ENCODE assay signal across 20 mouse cellular contexts in genomic region chr6:83147280-83147679, GRCm38 (mm10). TPM values are rescaled to one million over a fixed set of nuclear protein-coding genes. Genes with fewer than 3 reads are reported as not detected.
A peak's percentile ranks its signal among the peaks of the same experiment; 100 is the strongest.
DNase-seq lines count a peak whose midpoint lies in the region; ATAC-seq and TF ChIP-seq lines count a peak whose summit lies in the region.
"Had no signal": no experiment of that assay in that cellular context is flagged by ENCODE, and none has a peak within 500 bp of the region (broad histone marks: within the 10 kb centered on the region; RNA-seq: fewer than 3 reads in every experiment).

No protein-coding gene starts in this region.

- TF ChIP-seq POLR2A in kidney, adult 2 months (IDR thresholded peaks at IDR 0.05; ENCODE audit: low read depth, low read length) = no peak

- 0 out of 2 replicates have a peak overlapping the region, but pooled peaks have one; percentile 4 for H3K4me2 ChIP-seq in kidney, embryonic 15.5 days
- H3K4me2 ChIP-seq: embryonic facial prominence, embryonic 15.5 days; forebrain, embryonic 13.5 days; heart, embryonic 11.5 days; liver, embryonic 12.5 days; lung, embryonic 15.5 days; midbrain, embryonic 15.5 days had no signal

- ATAC-seq in kidney, embryonic 15.5 days (replicated peaks; ENCODE audit: low FRiP score) = no peak
- ATAC-seq: forebrain, embryonic 13.5 days; inflammation-experienced regulatory T-cells, adult 6 months; liver, embryonic 12.5 days; midbrain, embryonic 15.5 days had no signal

- peak; percentile 66 for DNase-seq in adrenal gland, adult 2 months
- DNase-seq in adrenal gland, adult 18-20 months (ENCODE audit: low spot score in 2 of 2) = no peak
- no peak for DNase-seq in kidney, adult 2 months
- no peak for DNase-seq in embryonic facial prominence, embryonic 10.5 days (ENCODE audit: low spot score)
- DNase-seq in urinary bladder, postnatal 14 days (ENCODE audit: low spot score) = no peak
- DNase-seq in lung, postnatal 10 days = no peak
- DNase-seq: cerebellum, postnatal 10 days; right cerebral cortex, adult 18-20 months; thymus, adult 18-20 months had no signal

- peaks cover 22% of the 10 kb centered on the region for H3K4me1 ChIP-seq in kidney, embryonic 15.5 days
- no peaks in the 10 kb centered on the region for H3K4me1 ChIP-seq in kidney, adult 2 months (ENCODE audit: control insufficient read depth, insufficient read depth, low read length)
- peaks cover 69% of the 10 kb centered on the region for H3K4me1 ChIP-seq in E14TG2a.4 (replicated peaks; ENCODE audit: low read depth, low read length)
- H3K4me1 ChIP-seq in embryonic facial prominence, embryonic 10.5 days = peaks cover 45% of the 10 kb centered on the region

- no peak overlapping the region for H3K9ac ChIP-seq in kidney, embryonic 15.5 days
- H3K9ac ChIP-seq: embryonic facial prominence, embryonic 15.5 days; forebrain, embryonic 13.5 days; liver, embryonic 12.5 days; lung, embryonic 15.5 days; midbrain, embryonic 15.5 days had no signal

- H3K9me3 ChIP-seq in kidney, embryonic 15.5 days (replicated peaks) = no peaks in the 10 kb centered on the region
- H3K9me3 ChIP-seq in E14TG2a.4 (ENCODE audit: low read length) = no peaks in the 10 kb centered on the region
- H3K9me3 ChIP-seq in embryonic facial prominence, embryonic 10.5 days = no peaks in the 10 kb centered on the region
- H3K9me3 ChIP-seq: embryonic facial prominence, embryonic 15.5 days; forebrain, embryonic 13.5 days; liver, embryonic 12.5 days; lung, embryonic 15.5 days; midbrain, embryonic 15.5 days had no signal

- no peak overlapping the region for H3K4me3 ChIP-seq in kidney, embryonic 15.5 days (replicated peaks)
- no peak overlapping the region for H3K4me3 ChIP-seq in kidney, adult 2 months (ENCODE audit: insufficient read depth, low read depth, low read length)
- 0 out of 2 replicates have a peak overlapping the region, but pooled peaks have one; percentile 1 for H3K4me3 ChIP-seq in E14TG2a.4 (replicated peaks; ENCODE audit: low read length)
- H3K4me3 ChIP-seq in embryonic facial prominence, embryonic 10.5 days = no peak overlapping the region
- H3K4me3 ChIP-seq: embryonic facial prominence, embryonic 15.5 days; forebrain, embryonic 13.5 days; liver, embryonic 12.5 days; lung, embryonic 15.5 days; midbrain, embryonic 15.5 days had no signal

- peak overlapping the region; percentile 27; the same call in 1 of the 2 replicates for H3K27ac ChIP-seq in kidney, embryonic 15.5 days
- H3K27ac ChIP-seq in kidney, adult 2 months (ENCODE audit: insufficient read depth, low read depth, low read length) = no peak overlapping the region
- H3K27ac ChIP-seq in embryonic facial prominence, embryonic 10.5 days (replicated peaks) = 0 out of 2 replicates have a peak overlapping the region, but pooled peaks have one; percentile 4
- H3K27ac ChIP-seq: embryonic facial prominence, embryonic 15.5 days; forebrain, embryonic 13.5 days; liver, embryonic 12.5 days; lung, embryonic 15.5 days; midbrain, embryonic 15.5 days had no signal

- WGBS in kidney, embryonic 15.5 days = 40% methylated on average over 7 of the region's 7 CpGs
- WGBS in kidney, adult 2 months = 54% methylated on average over 7 of the region's 7 CpGs
- 65% methylated on average over 7 of the region's 7 CpGs for WGBS in embryonic facial prominence, embryonic 10.5 days

- H3K27me3 ChIP-seq in kidney, embryonic 15.5 days = no peaks in the 10 kb centered on the region
- no peaks in the 10 kb centered on the region for H3K27me3 ChIP-seq in kidney, adult 2 months (replicated peaks; ENCODE audit: control insufficient read depth, insufficient read depth, low read length)
- H3K27me3 ChIP-seq in E14TG2a.4 (ENCODE audit: insufficient read depth, low read length) = peaks cover 49% of the 10 kb centered on the region
- peaks cover 6% of the 10 kb centered on the region; the same call in 1 of the 2 replicates for H3K27me3 ChIP-seq in embryonic facial prominence, embryonic 10.5 days (replicated peaks; ENCODE audit: low read depth, poor library complexity, severe bottlenecking)
- H3K27me3 ChIP-seq: embryonic facial prominence, embryonic 15.5 days; lung, embryonic 15.5 days; midbrain, embryonic 15.5 days had no signal

- no peak for TF ChIP-seq CTCF in kidney, adult 2 months (conservative IDR thresholded peaks at IDR 0.05; ENCODE audit: insufficient read depth, insufficient read length, low read depth, low read length)
- TF ChIP-seq CTCF in E14TG2a.4 (conservative IDR thresholded peaks at IDR 0.05; ENCODE audit: low read length) = no peak

- H3K36me3 ChIP-seq in kidney, embryonic 15.5 days = peaks cover 61% of the 10 kb centered on the region
- no peaks in the 10 kb centered on the region for H3K36me3 ChIP-seq in kidney, adult 2 months (ENCODE audit: control insufficient read depth, insufficient read depth, low read length)
- peaks cover 6% of the 10 kb centered on the region for H3K36me3 ChIP-seq in E14TG2a.4 (ENCODE audit: insufficient read depth, low read length)
- H3K36me3 ChIP-seq in embryonic facial prominence, embryonic 10.5 days (replicated peaks) = peaks cover 67% of the 10 kb centered on the region
- H3K36me3 ChIP-seq: midbrain, embryonic 15.5 days had no signal

RNA-seq across cellular contexts. Expression of gene Wdr54, which starts 8.9 kb away (rescaled TPM):
- 1 to 10 TPM; 2.2 to 4.7 TPM for total RNA-seq in adrenal gland, adult 2 months (2021)
- 3.4 and 4.8 TPM in 2 replicates for polyA plus RNA-seq in adrenal gland, adult 2 months (2012; rRNA removed)
- total RNA-seq in adrenal gland, adult 18-20 months (2021) = 1 to 10 TPM; 1.9 to 3.6 TPM
- 6.6 and 8.3 TPM in 2 replicates for polyA plus RNA-seq in kidney, embryonic 15.5 days (2015; fragmentation: Nextera tagmentation; extraction: Ambion mirVana)
- polyA plus RNA-seq in kidney, adult 2 months (2012; rRNA removed) = 4.4 and 4.7 TPM in 2 replicates
- polyA plus RNA-seq in embryonic facial prominence, embryonic 10.5 days (2016; fragmentation: Nextera tagmentation; extraction: Ambion mirVana) = 10.2 and 11.2 TPM in 2 replicates

RNA-seq across cellular contexts. Expression of gene 1700003E16Rik, which starts 8.9 kb away (rescaled TPM):
- 1 to 10 TPM; 1.1 to 1.3 TPM for total RNA-seq in adrenal gland, adult 2 months (2021)
- 1.0 and 1.4 TPM in 2 replicates for polyA plus RNA-seq in adrenal gland, adult 2 months (2012; rRNA removed)
- total RNA-seq in adrenal gland, adult 18-20 months (2021) = 1 to 10 TPM; 1.1 to 1.4 TPM
- polyA plus RNA-seq in kidney, embryonic 15.5 days (2015; fragmentation: Nextera tagmentation; extraction: Ambion mirVana) = 1.6 and 2.4 TPM in 2 replicates
- 1.4 and 1.6 TPM in 2 replicates for polyA plus RNA-seq in kidney, adult 2 months (2012; rRNA removed)
- 1.3 and 2.1 TPM in 2 replicates for polyA plus RNA-seq in embryonic facial prominence, embryonic 10.5 days (2016; fragmentation: Nextera tagmentation; extraction: Ambion mirVana)
- total RNA-seq: gastrocnemius, postnatal 4 days; megakaryocyte progenitor cell, adult 5-6 weeks had no signal
- polyA plus RNA-seq: inflammation-experienced regulatory T-cells, adult 6 months had no signal

RNA-seq across cellular contexts. Expression of gene Rtkn, which starts 12.0 kb away (rescaled TPM):
- 10 to 100 TPM in 1 of 2 experiments, 1 to 10 TPM in 1; 9.5 to 10.2 TPM for total RNA-seq in adrenal gland, adult 2 months (2021)
- polyA plus RNA-seq in adrenal gland, adult 2 months (2012; rRNA removed) = 93.6 and 100 TPM in 2 replicates
- 1 to 10 TPM; 4.7 to 6.6 TPM for total RNA-seq in adrenal gland, adult 18-20 months (2021)
- 31.5 and 33.7 TPM in 2 replicates for polyA plus RNA-seq in kidney, embryonic 15.5 days (2015; fragmentation: Nextera tagmentation; extraction: Ambion mirVana)
- 73.6 and 96.1 TPM in 2 replicates for polyA plus RNA-seq in kidney, adult 2 months (2012; rRNA removed)
- polyA plus RNA-seq in embryonic facial prominence, embryonic 10.5 days (2016; fragmentation: Nextera tagmentation; extraction: Ambion mirVana) = 38.2 and 39.0 TPM in 2 replicates

RNA-seq across cellular contexts. Expression of gene Dctn1, which starts 18.4 kb away (rescaled TPM):
- 100 to 1,000 TPM; 135 to 138 TPM for total RNA-seq in adrenal gland, adult 2 months (2021)
- polyA plus RNA-seq in adrenal gland, adult 2 months (2012; rRNA removed) = 210 and 211 TPM in 2 replicates
- 100 to 1,000 TPM; 111 to 138 TPM for total RNA-seq in adrenal gland, adult 18-20 months (2021)
- 89.2 and 93.9 TPM in 2 replicates for polyA plus RNA-seq in kidney, embryonic 15.5 days (2015; fragmentation: Nextera tagmentation; extraction: Ambion mirVana)
- polyA plus RNA-seq in kidney, adult 2 months (2012; rRNA removed) = 93.1 and 117 TPM in 2 replicates
- polyA plus RNA-seq in embryonic facial prominence, embryonic 10.5 days (2016; fragmentation: Nextera tagmentation; extraction: Ambion mirVana) = 112 and 116 TPM in 2 replicates

RNA-seq across cellular contexts. Expression of gene Ino80b, which starts 22.0 kb away (rescaled TPM):
- total RNA-seq in adrenal gland, adult 2 months (2021) = 10 to 100 TPM; 16.1 to 27.3 TPM
- polyA plus RNA-seq in adrenal gland, adult 2 months (2012; rRNA removed) = 90.2 and 102 TPM in 2 replicates
- 10 to 100 TPM; 20.1 to 20.7 TPM for total RNA-seq in adrenal gland, adult 18-20 months (2021)
- 15.9 and 17.1 TPM in 2 replicates for polyA plus RNA-seq in kidney, embryonic 15.5 days (2015; fragmentation: Nextera tagmentation; extraction: Ambion mirVana)
- polyA plus RNA-seq in kidney, adult 2 months (2012; rRNA removed) = 19.0 and 29.8 TPM in 2 replicates
- 18.6 and 20.2 TPM in 2 replicates for polyA plus RNA-seq in embryonic facial prominence, embryonic 10.5 days (2016; fragmentation: Nextera tagmentation; extraction: Ambion mirVana)
